Mouse (Mus musculus) naive thymus-derived CD4-positive, alpha-beta T cell, adult 5 months (primary cell): ENCODE data around the gene Cyb561d2. TPM values are rescaled to one million over a fixed set of nuclear protein-coding genes. Genes with fewer than 3 reads are reported as not detected.

Experiments used
- polyA plus RNA-seq: library from polyadenylated mRNA; unstranded; fragments of 100-300 nt; shearing (Covaris generic); gene quantifications from one replicate; pipeline ENCODE4 v1.2.1, GENCODE M21; 2017

The Cyb561d2 gene
- 26.2 TPM for polyA plus RNA-seq

GRCm38 (mm10) chr9:107541474-107542351 lies at the start of gene Cyb561d2, which contains the start of gene Nprl2:
TSS of gene Cyb561d2 (minus strand) at chr9:107542193.
TSS of gene Nprl2 (plus strand) at chr9:107542226.

GRCm38 (mm10) chr9:107586974-107587832 lies 45.2 kb upstream of the Cyb561d2 start, which contains the start of gene Ifrd2:
TSS of gene Ifrd2 (plus strand) at chr9:107587642.

GRCm38 (mm10) chr9:107580501-107581317 lies 38.7 kb upstream of the Cyb561d2 start, which contains the start of gene Hyal3:
TSS of gene Hyal3 (plus strand) at chr9:107580818.

GRCm38 (mm10) chr9:107578587-107578986 lies 36.6 kb upstream of the Cyb561d2 start, which contains the start of gene Naa80:
TSS of gene Naa80 (plus strand) at chr9:107578887.

GRCm38 (mm10) chr9:107576357-107577107 lies 34.5 kb upstream of the Cyb561d2 start, which contains the start of gene Hyal1:
TSS of gene Hyal1 (plus strand) at chr9:107576927.

GRCm38 (mm10) chr9:107567702-107568319 lies 25.8 kb upstream of the Cyb561d2 start, which contains the start of gene Hyal2:
TSS of gene Hyal2 (plus strand) at chr9:107567945.

GRCm38 (mm10) chr9:107563029-107563581 lies 21.1 kb upstream of the Cyb561d2 start, which contains the start of gene Tusc2:
TSS of gene Tusc2 (plus strand) at chr9:107563255.

GRCm38 (mm10) chr9:107551117-107551889 lies 9.3 kb upstream of the Cyb561d2 start, which contains the start of gene Rassf1:
TSS of gene Rassf1 (plus strand) at chr9:107551555.

GRCm38 (mm10) chr9:107547026-107547425 lies 5.0 kb upstream of the Cyb561d2 start, which contains the start of gene Zmynd10:
TSS of gene Zmynd10 (plus strand) at chr9:107547298.

GRCm38 (mm10) chr9:107533791-107534407 lies 8.1 kb downstream of the Cyb561d2 start, which contains the start of gene Tmem115:
TSS of gene Tmem115 (plus strand) at chr9:107533945.

Other genes starting within 250 kb of the Cyb561d2 start
- 18.2 TPM for gene Cish, start 246.2 kb downstream of the Cyb561d2 start, polyA plus RNA-seq
- gene Hemk1, start 203.8 kb downstream of the Cyb561d2 start, polyA plus RNA-seq: 9.9 TPM
- 0.26 TPM for gene 6430571L13Rik, start 201.6 kb downstream of the Cyb561d2 start, polyA plus RNA-seq
- 1.7 TPM for gene Cacna2d2, start 142.6 kb downstream of the Cyb561d2 start, polyA plus RNA-seq
- 53.3 TPM for gene Tmem115, start 8.2 kb downstream of the Cyb561d2 start, polyA plus RNA-seq
- gene Nprl2, start within 50 bp of the Cyb561d2 start, polyA plus RNA-seq: 61.0 TPM
- gene Zmynd10, start 5.1 kb upstream of the Cyb561d2 start, polyA plus RNA-seq: 1.2 TPM
- gene Rassf1, start 9.4 kb upstream of the Cyb561d2 start, polyA plus RNA-seq: 104 TPM
- 32.3 TPM for gene Tusc2, start 21.1 kb upstream of the Cyb561d2 start, polyA plus RNA-seq
- gene Hyal2, start 25.8 kb upstream of the Cyb561d2 start, polyA plus RNA-seq: 2.8 TPM
- gene Hyal1, start 34.7 kb upstream of the Cyb561d2 start, polyA plus RNA-seq: 2.9 TPM
- 14.0 TPM for gene Naa80, start 36.7 kb upstream of the Cyb561d2 start, polyA plus RNA-seq
- not detected for gene Hyal3, start 38.6 kb upstream of the Cyb561d2 start, polyA plus RNA-seq
- 24.5 TPM for gene Ifrd2, start 45.4 kb upstream of the Cyb561d2 start, polyA plus RNA-seq
- gene Sema3b, start 67.0 kb upstream of the Cyb561d2 start, polyA plus RNA-seq: not detected
- 663 TPM for gene Gnai2, start 93.2 kb upstream of the Cyb561d2 start, polyA plus RNA-seq
- 0.11 TPM for gene Slc38a3, start 127.3 kb upstream of the Cyb561d2 start, polyA plus RNA-seq
- 5.7 TPM for gene Gnat1, start 137.5 kb upstream of the Cyb561d2 start, polyA plus RNA-seq
- 0.72 TPM for gene Sema3f, start 168.3 kb upstream of the Cyb561d2 start, polyA plus RNA-seq
- gene Rbm5, start 228.8 kb upstream of the Cyb561d2 start, polyA plus RNA-seq: 309 TPM